Mouse (Mus musculus) kidney, postnatal 14 days (tissue): Measurements from ENCODE around the gene Arl5c.
"Not testable (repeated sequence)": the region's sequence is repeated elsewhere in the genome, so short reads cannot be mapped to it uniquely, and the experiment has no call there.

Experiments used
- DNase-seq: peaks from one replicate; pipeline ENCODE4 v3.0.0; 2022; ENCODE audit warnings: mixed read lengths

Arl5c gene

DNA sequence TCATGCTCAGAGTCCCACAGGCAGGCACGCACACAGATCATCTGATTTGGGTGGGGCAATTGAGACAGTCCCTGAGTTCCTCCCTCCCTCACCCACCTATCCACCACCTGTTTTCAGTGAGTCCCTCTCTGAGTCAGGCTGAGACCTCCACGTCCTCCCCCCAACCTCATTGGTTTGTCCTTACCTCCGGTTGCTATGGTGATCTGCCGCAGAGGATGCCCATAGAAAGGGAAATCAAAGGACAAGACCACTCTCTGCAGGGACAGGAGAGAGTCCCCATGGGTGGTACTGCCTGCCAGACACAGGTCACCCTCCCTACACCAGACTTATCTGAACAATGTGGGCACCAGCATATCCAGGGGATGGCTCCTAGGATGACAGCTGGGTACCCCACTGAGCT lies 40.1 kb downstream of the Arl5c start:
- DNase-seq, result no peak

DNA sequence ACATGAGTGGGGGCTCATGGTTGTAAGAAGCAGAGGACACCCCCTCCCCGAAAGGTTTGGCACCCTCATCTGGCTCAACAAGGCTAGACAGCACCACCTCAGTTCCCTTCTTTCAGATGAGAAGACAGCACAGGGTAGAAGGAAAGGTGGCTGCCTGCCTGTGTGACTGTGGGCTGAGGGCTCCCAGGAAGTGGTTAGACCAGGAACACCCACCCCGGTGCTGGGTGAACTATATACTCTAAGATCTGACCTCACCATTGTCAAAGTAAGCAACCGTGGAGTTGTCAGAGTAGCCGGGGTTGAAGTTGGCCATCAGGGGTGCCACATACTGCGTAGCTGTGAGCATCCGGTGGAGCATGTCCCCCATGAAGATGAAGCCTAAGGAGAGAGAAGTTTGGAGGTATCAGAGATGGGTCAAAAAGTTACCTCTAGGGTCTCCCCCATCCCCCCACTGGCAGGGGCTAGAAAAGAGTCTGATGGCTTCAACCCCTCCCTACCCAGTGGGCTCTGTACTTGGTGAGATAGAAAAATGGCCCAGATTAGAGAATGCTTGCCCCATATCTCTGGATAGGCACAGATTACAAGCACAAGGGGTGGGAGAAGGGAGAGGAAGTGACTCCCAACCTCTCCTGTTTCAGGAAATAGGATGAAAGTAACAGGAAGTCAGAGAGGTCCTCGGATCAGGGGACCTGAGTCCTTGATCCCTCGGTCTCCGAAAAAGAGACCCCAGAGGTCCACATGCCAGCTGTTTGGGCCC lies 40.7 kb downstream of the Arl5c start:
- no peak for DNase-seq

- no peak for DNase-seq
These were observed 41.4 kb downstream of the Arl5c start for GRCm38 (mm10) chr11:97954469-97955141.

DNA sequence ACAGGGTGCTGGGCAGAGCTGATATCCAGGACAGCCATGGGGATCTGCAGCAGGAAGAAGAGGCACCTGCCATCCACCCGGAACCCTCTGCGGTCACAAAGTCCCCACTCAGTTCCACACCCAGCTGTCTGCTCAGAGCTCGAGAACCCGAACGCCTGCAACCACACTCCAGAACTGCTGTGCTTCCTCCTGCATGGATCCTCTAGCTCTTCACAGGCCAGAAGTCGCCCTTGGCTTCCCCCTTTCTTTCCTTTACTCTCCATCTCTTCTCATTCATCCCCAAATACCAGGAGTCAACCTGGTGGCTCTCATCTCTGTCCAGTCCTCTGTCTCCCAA lies 42.1 kb downstream of the Arl5c start:
- no peak for DNase-seq

DNA sequence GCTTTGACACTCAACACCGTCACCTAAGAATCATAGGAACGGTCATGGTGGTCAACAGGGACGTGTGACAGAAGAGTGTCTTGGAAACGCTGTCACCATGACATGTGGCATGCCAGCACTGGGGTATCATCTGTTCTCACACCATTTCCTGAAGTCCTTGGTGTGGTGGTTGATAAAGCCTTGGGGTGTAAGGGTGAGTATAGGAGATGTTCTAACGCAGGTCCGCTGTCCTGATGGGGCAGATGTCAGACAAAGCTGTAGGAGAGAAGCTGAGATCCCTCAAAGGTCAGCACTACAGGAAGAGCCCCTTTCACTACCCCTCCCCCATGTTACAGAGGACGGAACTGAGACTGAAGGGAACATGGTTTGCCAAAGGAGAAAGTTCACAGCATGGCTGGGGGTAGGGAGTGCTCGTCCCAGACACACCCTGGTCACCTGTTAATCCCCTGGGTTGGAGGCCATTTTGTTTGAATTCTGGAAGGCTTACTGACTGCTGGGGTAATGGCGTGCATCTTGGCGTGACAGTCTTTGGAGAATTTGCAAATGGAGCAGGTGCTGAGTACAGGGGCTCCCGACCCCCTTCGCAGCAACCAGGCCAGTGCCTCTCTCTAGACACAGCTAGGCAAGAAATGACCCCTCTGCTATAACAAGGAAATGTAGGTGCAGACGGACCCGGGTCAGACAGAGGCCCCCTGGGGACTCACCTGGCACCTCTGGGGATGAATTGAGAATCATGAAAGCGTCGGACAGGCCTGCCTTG lies 42.6 kb downstream of the Arl5c start:
- DNase-seq, result no peak

GRCm38 (mm10) chr11:97952367-97953006 lies 43.5 kb downstream of the Arl5c start:
- no peak for DNase-seq

GRCm38 (mm10) chr11:97949703-97950475 lies 46.1 kb downstream of the Arl5c start:
- DNase-seq, result no peak

DNA sequence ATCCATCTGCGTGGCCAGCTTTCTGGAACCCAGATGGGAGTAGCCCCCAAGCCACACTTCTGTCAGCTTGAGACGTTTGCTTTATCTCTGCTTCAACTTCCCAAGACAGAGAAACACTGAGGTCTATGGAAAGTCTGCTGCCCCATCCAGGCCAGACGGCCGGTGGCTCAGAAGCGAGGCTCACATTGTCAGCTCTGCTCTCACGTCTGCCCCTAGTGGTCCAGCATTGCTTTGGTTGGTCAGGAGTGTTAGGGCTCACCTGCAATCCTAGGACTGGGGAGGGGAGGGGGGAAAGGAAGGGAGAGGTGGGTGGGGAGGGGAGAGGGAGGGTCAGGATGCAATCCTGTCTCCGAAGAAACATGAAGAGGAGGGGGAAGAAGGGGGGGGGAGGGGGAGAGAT lies 48.6 kb downstream of the Arl5c start:
- peak; percentile 60 for DNase-seq

DNA sequence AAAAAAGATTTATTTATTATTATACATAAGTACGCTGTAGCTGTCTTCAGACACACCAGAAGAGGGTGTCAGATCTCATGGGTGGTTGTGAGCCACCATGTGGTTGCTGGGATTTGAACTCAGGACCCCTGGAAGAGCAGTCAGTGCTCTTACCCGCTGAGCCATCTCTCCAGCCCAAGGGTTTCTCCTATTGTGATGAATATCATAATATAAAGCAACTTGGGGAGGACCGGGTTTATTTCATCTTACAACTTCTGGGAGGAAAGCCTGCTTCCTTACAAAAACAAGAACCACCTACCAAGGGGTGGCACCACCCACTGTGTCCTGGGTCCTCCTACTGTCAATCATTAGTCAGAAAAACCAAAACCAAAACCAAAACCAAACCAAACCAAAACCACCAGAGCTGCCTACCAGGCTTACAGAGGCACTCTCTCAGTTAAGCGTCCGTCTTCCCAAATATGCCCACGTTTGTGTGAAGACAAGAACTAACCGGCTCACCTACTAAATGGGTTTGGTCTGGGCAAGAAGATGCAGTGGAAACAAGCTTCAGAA lies 50.2 kb downstream of the Arl5c start:
- DNase-seq, result not testable (repeated sequence)

GRCm38 (mm10) chr11:97945031-97945430 lies 51.0 kb downstream of the Arl5c start:
- no peak for DNase-seq

DNA sequence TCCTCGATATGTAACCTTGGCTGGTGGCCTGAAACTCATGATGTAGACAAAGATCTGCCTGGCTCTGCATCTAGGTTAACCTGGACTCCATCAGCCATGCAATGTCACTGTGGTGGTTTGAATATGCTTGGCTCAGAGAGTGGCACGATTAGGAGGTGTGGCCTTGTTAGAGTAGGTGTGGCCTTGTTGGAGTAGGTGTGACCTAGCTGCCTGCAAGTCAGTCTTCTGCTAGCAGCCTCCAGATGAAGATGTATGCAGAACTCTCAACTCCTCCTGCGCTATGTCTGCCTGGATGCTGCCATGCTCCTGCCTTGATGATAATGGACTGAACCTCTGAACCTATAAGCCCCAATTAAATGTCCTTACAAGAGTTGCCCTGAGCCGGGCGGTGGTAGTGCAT lies 52.7 kb downstream of the Arl5c start:
- DNase-seq, result no peak

DNA sequence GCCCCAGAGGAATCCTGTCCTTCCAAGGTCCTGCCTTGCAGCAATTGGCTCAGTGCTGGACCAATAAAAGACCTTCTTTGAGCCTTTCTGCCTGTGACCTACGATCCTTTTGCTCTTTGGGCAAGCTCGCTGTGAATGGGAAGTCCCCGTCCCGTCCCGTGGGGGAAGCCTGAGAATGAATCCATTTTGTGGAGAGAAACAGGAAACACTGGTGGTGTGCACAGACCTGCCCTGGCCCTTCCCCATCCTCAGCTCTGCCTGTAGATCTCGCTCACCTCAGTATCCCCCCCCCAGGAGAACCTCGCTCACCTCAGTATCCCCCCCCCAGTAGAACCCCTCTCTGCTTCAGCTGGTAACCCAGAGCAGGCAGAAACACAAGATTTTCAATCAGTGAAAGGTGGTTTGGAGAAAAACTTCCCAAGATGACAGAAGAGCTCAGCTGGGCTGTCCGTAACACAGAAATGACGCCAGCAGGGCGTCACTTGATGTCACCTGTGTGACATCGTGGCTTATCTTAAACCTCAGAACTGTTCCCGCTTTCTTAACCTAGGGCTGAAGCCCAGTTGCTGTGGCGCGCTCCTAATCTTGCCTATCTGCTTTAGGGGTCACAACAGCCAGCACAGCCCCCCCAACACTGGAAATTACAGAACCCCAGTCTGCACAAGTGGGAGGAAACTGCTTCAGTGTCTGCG lies 53.4 kb downstream of the Arl5c start:
- DNase-seq, result no peak
